Mouse (Mus musculus) retina, postnatal 1 day (tissue): Measurements from ENCODE around the gene Gm42688.

Source experiments
- DNase-seq: peaks from one replicate; pipeline ENCODE4 v3.0.0-alpha.2; 2012

Gene Gm42688

DNA sequence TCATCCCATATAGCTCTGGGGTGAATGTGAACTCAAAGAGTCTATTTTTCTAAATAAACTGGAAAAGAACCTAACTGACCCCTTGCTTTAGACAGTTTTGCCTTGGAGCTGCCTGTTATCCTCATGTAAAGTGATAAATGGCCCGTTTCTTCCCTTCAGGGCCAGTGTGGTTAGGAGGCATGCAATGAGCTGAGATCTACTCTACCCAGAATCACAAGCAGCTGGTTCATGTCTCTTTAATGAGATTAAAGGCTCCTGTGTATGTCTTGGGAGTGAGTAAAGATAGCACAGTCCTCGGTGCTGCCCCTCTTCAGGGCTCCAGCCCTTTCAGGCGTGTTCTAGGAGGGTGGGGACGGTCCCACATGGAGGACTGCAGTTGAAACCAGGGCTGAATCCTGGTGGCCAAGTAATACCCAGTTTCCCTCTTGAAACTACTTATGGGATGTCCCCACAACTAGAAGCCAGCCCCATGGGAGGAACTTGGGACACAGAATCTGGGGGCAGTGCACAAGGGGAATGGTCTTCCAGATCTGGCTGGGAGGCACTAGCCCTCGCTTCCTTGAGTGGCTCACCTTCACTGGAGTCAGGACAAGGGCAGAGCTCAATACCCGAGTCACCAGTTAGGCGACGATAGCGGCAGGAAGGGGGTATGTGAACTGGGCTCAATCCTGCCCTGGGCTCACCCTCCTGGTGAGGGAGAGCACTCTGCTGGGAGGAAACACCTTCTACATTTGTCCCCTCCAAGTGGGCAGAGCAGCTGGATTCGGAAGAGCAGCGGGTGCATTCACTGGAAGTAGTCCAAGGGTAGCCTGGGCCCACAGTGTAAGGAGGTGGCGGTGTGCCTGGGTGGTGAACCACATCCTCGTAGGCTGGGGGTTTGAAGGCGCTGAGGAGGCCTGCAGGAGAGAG lies 17.7 kb downstream of the Gm42688 start:
- DNase-seq, result no peak

- DNase-seq, result no peak
These were observed 18.3 kb downstream of the Gm42688 start for GRCm38 (mm10) chr6:83119734-83120051.

- DNase-seq, result peak; percentile 100
These were observed 19.8 kb downstream of the Gm42688 start, which contains the start of gene Wbp1 for GRCm38 (mm10) chr6:83120930-83121862. Gene Wbp1 (minus strand): TSS chr6:83121559.

DNA sequence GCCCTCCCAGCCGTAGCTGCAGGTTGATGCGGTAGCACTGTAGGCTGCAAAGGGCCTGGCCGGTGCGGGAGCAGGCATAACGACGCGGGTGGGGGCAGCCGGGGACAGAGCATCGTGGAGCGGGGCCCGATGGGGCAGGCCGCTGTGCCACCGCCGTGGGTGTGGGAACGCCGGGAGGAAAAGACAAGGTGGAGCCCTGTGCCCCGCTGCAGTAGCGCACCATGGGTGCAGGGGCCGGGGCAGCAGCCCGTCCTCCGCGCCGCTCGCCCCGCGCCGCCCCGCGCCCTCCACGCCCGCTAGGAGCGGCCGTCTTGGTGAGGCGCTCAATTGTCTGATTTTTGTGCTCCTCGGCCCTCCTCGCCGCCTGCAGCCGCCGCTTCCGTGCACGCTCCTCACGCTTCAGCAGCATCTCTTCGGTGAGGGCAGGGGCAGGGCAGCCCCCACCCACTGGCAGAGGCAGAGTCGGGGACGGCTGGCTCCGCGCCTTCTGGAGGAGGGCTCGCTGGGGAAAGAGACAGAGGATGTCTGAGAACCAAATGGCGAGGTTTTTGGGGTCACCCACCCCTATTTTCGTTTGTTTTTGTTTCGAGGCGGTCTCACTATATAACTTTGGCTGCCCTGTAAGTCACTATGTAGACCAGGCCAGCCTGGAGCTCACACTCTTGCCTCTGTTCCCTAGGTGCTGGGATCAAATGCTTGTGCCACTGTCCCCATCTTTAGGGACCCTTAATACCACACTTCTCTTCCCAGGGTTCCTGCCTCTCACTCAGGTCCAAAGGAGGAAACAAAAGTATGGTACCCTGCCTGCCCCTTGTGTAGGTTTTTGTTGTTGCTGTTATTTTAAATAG lies 20.7 kb downstream of the Gm42688 start:
- no peak for DNase-seq

DNA sequence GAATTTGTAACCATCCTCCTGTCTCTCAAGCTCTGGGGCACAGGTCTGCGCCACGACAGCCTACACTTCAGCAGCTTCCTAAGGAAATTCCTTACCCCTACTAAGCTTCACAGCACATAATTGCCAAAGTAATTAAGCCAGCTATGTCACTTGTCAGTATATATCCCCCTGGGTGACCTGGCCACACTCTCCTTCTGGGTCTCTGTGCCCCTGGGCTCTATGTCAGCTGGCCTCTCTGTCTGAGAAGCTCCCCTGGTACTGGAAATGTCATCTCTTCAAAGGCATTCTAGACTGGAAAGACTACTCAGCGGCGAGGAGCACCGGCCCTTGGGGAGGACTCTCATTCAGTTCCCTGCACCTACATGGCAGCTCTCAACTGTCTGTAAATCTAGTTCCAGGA lies 21.5 kb downstream of the Gm42688 start:
- no peak for DNase-seq

DNA sequence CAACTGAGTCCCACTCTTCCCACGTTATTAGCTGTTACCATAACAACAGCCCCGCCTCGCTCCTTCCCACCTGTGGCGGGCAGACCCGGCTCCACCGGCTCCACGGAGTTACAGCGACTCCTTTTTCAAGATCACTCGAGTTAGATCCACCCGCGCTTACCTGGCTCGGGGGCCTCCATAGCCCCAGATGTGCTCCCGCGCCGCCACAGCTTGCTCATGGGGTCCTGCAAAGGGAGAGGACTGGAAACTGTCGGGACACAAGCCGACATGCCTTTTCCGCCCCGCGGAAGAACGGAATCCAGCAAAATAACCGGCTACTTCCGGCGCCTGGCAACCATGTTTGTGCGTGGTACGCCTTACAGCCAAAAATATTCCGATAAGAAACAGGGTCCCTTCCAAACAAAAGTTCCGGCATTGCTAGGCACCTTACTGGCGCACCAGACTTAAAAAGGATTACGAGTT lies 23.5 kb downstream of the Gm42688 start:
- DNase-seq, result peak; percentile 98

DNA sequence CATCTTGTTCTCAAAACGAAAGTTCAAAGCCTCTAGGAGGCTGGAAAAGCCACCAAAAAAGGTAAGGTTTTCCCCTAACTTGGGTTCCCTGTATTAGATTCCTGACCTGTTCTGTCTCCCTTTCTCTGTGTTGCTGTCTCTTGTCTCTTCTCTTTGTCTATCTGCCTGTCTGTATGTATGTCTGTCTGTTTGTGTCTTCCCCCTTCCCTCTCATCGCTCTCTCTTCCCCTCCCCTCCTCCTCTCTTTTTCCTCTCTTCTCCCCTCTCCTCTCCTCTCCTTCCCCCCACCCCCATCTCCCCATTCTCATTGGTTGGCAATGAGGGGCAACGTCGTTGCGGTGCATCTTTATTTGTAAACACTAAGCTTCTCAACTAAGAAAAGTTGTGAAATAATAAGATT lies 23.9 kb downstream of the Gm42688 start, which contains the start of gene Ino80b:
Gene Ino80b, minus strand, starts transcription at position 101 of the 400 bp plus-strand sequence.
- no peak for DNase-seq

GRCm38 (mm10) chr6:83127419-83127818 lies 26.0 kb downstream of the Gm42688 start:
- DNase-seq, result no peak

DNA sequence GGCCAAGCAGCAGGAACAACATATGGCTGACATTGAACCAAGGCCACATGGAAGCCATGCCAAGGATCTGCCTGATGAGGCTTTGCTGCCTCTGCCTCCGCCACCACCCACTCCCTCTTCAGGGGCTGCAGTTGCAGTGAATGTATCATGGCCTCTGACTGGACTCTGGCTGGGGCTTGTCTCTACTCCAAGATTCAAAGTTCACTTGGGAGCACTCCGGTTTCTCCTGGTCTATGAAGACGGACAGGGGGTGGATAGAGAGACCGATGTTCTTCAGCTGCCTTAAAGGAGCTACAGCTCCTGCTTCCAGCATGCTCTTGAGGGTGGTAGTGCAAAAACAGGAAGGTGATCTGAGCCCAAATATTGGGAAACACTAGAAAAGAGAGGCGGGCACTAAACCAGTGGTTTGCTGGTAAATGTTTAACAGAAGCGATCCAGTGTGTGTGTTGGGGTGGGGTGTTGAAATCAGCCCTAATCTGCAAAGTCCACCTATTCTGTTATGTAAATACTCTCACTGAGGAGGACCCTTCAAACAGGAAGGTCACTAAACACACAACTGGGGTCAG lies 30.1 kb downstream of the Gm42688 start:
- DNase-seq, result no peak

DNA sequence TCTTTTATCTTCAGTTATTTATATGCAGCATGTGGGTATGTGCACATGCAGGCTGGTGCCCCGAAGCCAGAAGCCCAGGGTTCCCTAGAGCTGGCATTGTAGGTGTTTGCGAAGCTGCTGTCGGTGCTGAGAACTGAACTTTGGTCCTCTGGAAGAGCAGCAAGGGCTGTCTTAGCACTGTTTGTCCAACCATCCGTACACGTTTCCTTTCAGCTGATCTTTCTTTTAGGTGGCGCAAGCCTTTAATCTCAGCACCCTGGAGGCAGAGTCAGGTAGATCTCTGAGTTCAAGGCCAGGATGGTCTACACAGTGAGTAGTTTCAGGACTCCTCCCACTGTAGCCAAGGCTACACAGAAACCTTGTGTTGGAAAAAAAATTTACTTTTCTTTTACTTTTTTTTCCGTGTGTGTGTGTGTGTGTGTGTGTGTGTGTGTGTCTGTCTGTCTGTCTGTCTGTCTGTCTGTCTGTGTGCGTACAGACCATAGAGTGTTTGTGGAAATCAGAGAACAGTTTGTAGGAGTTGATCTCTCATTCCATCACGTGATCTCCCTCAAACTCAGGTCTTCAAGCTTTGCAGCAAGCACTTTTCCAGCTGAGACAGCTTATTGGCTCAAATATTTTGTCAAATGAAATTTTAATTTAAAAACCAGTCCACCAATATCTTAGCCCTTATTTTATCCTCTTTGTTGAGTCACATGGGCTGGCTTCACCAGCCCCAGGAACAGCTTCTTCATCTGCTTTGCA lies 30.9 kb downstream of the Gm42688 start:
- DNase-seq, result no peak

DNA sequence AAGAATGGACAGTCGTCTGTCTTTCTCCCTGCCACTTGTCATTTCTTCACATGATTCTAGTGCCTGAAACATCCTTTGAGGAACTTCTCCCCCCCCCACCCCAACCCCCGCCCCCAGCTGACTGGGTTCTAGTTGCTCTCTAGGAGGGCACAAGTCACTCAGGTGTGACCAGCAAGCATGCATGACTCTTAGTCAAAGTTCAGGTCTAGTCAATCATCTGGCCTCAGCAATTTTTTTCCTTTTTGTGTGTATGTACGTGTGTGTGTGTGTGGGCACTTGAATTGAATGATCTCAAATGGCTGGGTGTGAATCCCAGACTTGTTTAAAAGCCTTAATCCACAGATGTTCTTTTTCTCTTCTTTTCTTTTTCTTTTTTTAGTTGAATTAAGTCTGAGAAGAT lies 32.8 kb downstream of the Gm42688 start:
- DNase-seq, result no peak

GRCm38 (mm10) chr6:83134951-83135513 lies 33.6 kb downstream of the Gm42688 start, which contains the start of gene Rtkn:
Gene Rtkn (plus strand): TSS chr6:83135463.
- no peak for DNase-seq

DNA sequence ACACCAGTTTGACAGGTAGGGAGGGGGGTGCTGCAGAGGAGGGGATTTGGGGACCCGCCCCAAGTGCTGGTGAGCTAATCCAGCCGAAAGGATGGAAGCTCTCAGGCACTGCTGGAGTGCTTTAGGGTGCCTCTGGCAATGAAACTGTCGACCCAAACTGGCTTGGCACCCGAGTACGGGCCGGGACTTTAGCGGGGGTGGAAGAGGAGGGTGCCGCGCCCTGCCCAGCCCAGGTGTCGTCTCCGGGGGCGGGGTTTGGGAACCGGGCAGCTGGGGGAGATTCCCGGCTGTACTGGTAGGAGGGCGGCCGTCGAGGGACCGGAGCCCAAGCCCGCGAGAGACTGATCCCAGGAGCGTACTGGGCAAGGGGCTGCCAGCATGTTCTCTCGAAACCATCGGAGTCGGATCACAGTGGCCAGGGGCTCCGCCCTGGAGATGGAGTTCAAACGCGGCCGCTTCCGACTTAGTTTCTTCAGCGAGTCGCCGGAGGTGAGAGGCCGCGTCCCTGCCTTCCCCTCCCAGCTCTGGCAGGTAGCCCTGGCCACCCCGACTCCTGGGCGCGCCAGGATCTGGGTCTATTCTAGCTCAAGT lies 34.2 kb downstream of the Gm42688 start:
- no peak for DNase-seq

GRCm38 (mm10) chr6:83136291-83136880 lies 35.0 kb downstream of the Gm42688 start:
- DNase-seq, result no peak

- peak; percentile 83 for DNase-seq
These were observed 35.6 kb downstream of the Gm42688 start for GRCm38 (mm10) chr6:83136881-83137575.

- DNase-seq, result peak; percentile 87
These were observed 36.1 kb downstream of the Gm42688 start for GRCm38 (mm10) chr6:83137576-83137950.

DNA sequence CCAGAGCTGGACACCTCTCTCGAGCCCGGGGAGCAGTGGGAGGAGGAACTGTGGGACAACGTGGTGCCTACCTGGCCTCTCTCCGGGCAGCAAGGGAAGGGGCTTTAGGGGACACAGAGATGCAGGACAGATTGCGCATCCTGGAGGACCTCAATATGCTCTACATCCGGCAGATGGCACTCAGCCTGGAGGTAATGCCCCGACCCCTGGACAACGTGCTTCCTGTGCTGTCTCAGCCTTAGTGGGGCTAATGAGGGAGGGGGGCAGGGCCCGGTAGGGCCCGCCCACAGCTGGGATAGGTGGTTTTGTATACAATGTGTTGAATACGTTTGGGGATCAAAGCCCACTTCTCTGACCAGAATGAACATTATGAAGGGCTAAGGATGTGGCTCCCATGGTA lies 36.6 kb downstream of the Gm42688 start:
- DNase-seq, result peak; percentile 81

DNA sequence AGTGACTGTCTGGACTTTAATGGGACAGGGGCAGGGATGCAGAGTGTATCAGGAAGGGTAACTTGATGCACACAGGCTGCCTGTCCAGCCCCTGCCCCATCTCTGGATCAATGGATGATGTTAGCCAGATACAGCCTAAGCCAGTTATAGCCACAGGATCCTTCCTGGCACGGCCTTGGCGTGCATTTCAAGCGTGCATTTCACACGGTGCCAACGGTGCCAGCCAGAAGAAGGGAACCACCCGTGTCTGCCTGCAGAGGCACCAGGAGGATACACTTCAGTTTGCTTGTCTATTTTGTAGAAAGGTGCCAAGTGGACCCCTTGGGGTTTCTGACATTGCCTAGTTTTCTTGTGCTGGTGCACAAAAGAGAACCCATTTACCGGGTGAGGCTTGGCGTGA lies 38.6 kb downstream of the Gm42688 start:
- no peak for DNase-seq

- peak; percentile 44 for DNase-seq
These were observed 40.2 kb downstream of the Gm42688 start for GRCm38 (mm10) chr6:83141636-83142035.
